Mouse (Mus musculus) kidney, embryonic 15.5 days (tissue): ENCODE data around the gene Hmces. TPM values are rescaled to one million over a fixed set of nuclear protein-coding genes. Genes with fewer than 3 reads are reported as not detected.

Experiments
- ATAC-seq: fragments of 200-750 bp; cut with Nextera tagmentation; replicated peaks from 2 replicates; pipeline ENCODE4 v1.8.0; 2017; ENCODE audit warnings: moderate TSS enrichment; ENCODE audit not compliant: low FRiP score
- H3K27ac ChIP-seq: fragments of 300-500 bp; sonication (generic); 2 replicates; pipeline ENCODE4 v1.5.1; 2015; ENCODE audit warnings: mild to moderate bottlenecking, inconsistent platforms
- H3K27me3 ChIP-seq: fragments of 300-500 bp; sonication (generic); 2 replicates; pipeline ENCODE4 v1.6.1; 2015; ENCODE audit warnings: inconsistent platforms
- H3K36me3 ChIP-seq: fragments of 300-500 bp; sonication (generic); 2 replicates; pipeline ENCODE4 v1.6.1; 2015; ENCODE audit warnings: inconsistent platforms
- H3K4me1 ChIP-seq: fragments of 300-500 bp; sonication (generic); 2 replicates; pipeline ENCODE4 v1.6.1; 2015; ENCODE audit warnings: inconsistent platforms
- H3K4me2 ChIP-seq: fragments of 300-500 bp; sonication (generic); 2 replicates; pipeline ENCODE4 v1.6.1; 2015; ENCODE audit warnings: moderate library complexity, mild to moderate bottlenecking, inconsistent platforms
- H3K4me3 ChIP-seq: fragments of 300-500 bp; sonication (generic); replicated peaks from 2 replicates; pipeline ENCODE4 v1.5.1; 2015; ENCODE audit warnings: mild to moderate bottlenecking, inconsistent platforms
- H3K9ac ChIP-seq: fragments of 300-500 bp; sonication (generic); 2 replicates; pipeline ENCODE4 v1.6.1; 2015; ENCODE audit warnings: mild to moderate bottlenecking, inconsistent platforms
- H3K9me3 ChIP-seq: fragments of 300-500 bp; sonication (generic); replicated peaks from 2 replicates; pipeline ENCODE4 v1.6.1; 2016; ENCODE audit warnings: inconsistent platforms
- WGBS: fragments of 180-500 bp; shearing (Covaris S2); methylation state at CpG from one replicate; pipeline ENCODE4 v1.1.7; 2015; ENCODE audit warnings: mixed read lengths; 5-methylcytosine and 5-hydroxymethylcytosine counted together
- polyA plus RNA-seq: library from polyadenylated mRNA; unstranded; fragments of >200 nt; fragmentation: Nextera tagmentation; extraction: Ambion mirVana; gene quantifications from 2 replicates; pipeline ENCODE4 v1.2.1, GENCODE M21; 2015

The Hmces gene
- 58.5 and 59.5 TPM in 2 replicates for polyA plus RNA-seq

DNA sequence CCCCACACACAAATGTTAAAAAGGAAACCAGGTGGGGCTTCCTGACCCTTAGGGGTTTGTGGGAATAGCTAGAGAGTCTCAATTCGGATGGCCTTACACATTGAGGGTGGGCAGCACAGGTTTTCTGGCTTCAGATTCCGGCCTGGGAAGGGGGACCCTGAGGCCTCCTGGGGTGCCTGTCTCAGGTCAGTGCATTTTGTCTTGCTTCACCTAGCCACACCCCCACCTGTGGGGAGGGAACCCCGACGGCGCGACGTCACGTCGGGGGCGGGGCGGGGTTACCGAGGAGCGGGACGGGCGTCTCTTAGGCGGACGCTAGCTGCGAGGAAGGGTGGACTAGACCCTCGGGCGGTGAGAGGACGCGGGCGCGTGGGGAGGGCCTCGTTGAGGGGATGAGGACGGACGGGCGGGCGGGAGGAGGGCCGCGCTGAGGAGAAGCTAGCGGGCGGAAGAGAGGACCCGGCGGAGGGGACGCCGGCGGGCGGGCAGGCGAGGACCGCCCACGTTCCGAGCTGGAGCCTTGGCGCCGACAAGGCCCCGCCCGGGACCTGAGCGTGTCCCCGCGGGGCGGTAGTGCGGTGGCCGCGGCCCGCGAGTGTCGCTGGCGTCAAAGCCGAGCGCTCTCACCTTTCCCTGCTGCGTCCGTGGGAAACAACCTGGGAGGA lies at the start of gene Hmces:
Gene Hmces (plus strand): TSS at position 275 of the 665 bp plus-strand sequence.
- Histone ChIP-seq H3K9me3 (no peaks in the 10 kb centered on the region), H3K4me1 (peaks cover 22% of the 10 kb centered on the region), H3K4me3 (peak within 1 kb of the TSS; percentile 88), H3K27ac (peak within 1 kb of the TSS; percentile 90), H3K27me3 (no peaks in the 10 kb centered on the region), H3K36me3 (peaks cover 74% of the 10 kb centered on the region), H3K4me2 (peak within 1 kb of the TSS; percentile 74), H3K9ac (peak within 1 kb of the TSS; percentile 78)
- WGBS = under 1% methylated on average over 56 of the region's 62 CpGs
- ATAC-seq = peak; percentile 92

DNA sequence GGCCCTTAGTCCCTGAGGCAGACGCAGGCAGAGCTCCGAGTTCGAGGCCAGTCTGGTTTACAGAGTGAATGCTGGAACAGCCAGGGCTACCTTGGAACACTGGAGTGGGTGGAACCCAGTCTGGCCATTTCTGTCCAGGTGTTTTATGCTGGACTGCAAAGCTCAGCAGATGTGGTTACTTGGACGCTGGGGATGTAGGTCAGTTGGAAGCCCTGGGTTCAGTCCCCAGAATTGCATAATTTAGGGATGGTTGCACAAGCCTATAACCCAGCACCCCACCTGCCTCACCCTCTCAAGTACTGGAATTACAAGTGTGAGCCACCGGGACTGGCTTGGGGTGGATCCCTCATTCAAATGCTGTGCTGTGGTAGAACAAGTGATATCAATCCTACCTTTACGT lies 47.5 kb upstream of the Hmces start:
- no peaks in the 10 kb centered on the region for H3K27me3 ChIP-seq
- no peak overlapping the region for H3K9ac ChIP-seq
- WGBS = 87% methylated on average over 6 of the region's 6 CpGs
- H3K4me1 ChIP-seq = no peaks in the 10 kb centered on the region
- H3K4me2 ChIP-seq = no peak overlapping the region
- H3K27ac ChIP-seq = no peak overlapping the region
- no peak for ATAC-seq
- no peak overlapping the region for H3K4me3 ChIP-seq
- H3K36me3 ChIP-seq = no peaks in the 10 kb centered on the region
- H3K9me3 ChIP-seq = no peaks in the 10 kb centered on the region

DNA sequence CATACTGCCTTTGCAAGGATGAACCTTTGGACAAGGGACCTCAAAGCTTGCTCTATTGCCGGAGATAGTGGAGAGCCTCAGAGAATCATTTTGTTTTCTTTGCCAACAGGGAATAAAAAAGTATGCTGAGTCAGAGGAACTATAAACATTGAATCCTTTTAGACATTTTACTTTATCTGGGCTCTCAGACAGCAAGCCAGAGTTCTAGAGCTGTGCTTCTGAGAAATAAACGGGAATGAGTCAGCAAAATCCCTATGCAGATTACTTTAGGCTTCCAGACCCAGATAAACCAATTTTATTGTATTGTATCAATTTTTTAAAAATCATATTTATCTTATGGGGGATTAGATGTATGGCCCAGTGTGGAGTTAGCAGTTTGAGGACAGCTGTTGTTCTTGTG lies 46.5 kb upstream of the Hmces start:
- 74% methylated on average over 2 of the region's 2 CpGs for WGBS

DNA sequence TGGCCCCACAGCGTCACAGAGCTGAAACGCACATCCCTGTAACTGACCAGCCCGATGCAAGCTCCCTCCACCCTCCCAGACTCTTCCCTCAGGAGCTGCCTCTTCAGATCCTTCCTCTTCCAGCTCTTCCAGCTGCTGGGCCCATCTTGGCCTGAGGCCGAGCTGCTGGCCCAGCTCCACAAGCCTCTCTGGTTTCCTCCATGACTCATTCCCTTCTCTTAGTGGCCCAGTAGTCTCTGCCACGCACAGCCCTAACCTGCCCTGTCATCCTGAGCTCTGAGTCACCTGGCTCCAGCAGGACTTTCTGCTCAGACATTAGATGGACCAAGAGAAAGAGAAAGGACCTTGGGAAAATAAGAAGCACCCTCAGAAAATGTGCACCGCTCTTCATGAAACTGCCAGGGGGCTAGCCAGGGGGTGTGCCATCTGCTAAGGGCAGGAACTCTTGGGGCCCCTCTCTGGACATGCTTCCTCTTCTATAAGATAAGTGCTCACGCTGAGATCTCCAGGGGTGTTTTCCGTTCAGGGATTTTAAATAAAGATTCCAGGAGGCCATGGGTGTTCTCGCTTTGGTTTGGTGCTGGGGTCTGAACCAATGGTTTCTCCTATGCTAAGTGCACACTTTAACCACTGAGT lies 44.7 kb upstream of the Hmces start:
- H3K27ac ChIP-seq = no peak overlapping the region
- no peaks in the 10 kb centered on the region for H3K4me1 ChIP-seq
- WGBS = 69% methylated on average over 9 of the region's 9 CpGs
- no peaks in the 10 kb centered on the region for H3K27me3 ChIP-seq
- no peak overlapping the region for H3K9ac ChIP-seq
- ATAC-seq = peak; percentile 33; the same call in 1 of the 2 replicates
- H3K36me3 ChIP-seq = no peaks in the 10 kb centered on the region
- H3K4me3 ChIP-seq = no peak overlapping the region
- no peak overlapping the region for H3K4me2 ChIP-seq
- no peaks in the 10 kb centered on the region for H3K9me3 ChIP-seq

More for the DNA sequence above, 46.5 kb upstream of the Hmces start:
- Histone ChIP-seq H3K27ac (no peak overlapping the region), H3K4me3 (no peak overlapping the region), H3K36me3 (no peaks in the 10 kb centered on the region), H3K4me2 (no peak overlapping the region), H3K9me3 (no peaks in the 10 kb centered on the region), H3K27me3 (no peaks in the 10 kb centered on the region), H3K9ac (no peak overlapping the region), H3K4me1 (no peaks in the 10 kb centered on the region)
- no peak for ATAC-seq

DNA sequence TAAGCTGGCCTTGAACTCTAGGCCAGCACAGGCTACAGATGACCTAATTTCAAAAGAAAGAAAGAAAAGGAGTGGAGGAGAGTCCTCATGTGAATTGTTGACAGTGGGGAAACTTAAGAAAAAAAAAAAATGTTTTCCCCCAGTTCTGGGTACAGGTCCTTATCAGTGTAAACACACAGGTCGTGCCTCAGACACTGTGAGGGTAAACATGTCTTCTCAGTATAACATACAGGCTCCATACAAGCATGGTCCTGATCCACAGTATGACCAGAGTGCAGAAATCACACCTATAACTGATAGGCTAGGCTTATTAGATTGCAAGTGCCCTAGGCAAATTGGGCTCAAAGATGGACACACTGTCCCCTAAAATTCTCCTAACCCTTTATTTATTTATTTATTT lies 43.3 kb upstream of the Hmces start:
- 68% methylated on average over 1 of the region's 1 CpGs for WGBS
- no peaks in the 10 kb centered on the region for H3K4me1 ChIP-seq
- no peaks in the 10 kb centered on the region for H3K36me3 ChIP-seq
- H3K27me3 ChIP-seq = no peaks in the 10 kb centered on the region
- H3K27ac ChIP-seq = no peak overlapping the region
- no peak for ATAC-seq
- no peaks in the 10 kb centered on the region for H3K9me3 ChIP-seq
- no peak overlapping the region for H3K4me3 ChIP-seq
- no peak overlapping the region for H3K9ac ChIP-seq
- no peak overlapping the region for H3K4me2 ChIP-seq

DNA sequence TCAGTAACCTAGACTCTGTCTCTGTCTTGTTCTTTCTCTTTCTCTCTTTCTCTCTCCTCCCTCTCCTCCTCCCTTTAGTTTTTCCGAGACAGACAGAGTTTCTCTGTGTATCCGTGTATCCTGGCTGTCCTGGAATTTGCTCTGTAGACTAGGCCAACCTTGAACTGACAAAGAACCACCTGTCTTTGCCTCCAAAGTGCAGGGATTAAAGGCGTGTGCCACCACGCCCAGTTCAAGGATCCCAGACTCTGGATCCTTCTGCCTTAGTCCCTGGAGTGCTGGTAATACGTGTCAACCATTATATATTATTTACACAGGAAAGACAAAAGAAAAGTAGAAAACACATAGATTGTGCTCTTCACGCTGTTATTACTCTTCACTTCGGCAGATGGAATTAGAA lies 42.5 kb upstream of the Hmces start:
- H3K27me3 ChIP-seq = no peaks in the 10 kb centered on the region
- H3K36me3 ChIP-seq = no peaks in the 10 kb centered on the region
- no peak for ATAC-seq
- no peak overlapping the region for H3K27ac ChIP-seq
- peaks cover 7% of the 10 kb centered on the region; the same call in 1 of the 2 replicates for H3K4me1 ChIP-seq
- H3K4me2 ChIP-seq = no peak overlapping the region
- no peak overlapping the region for H3K9ac ChIP-seq
- WGBS = 87% methylated on average over 7 of the region's 7 CpGs
- no peak overlapping the region for H3K4me3 ChIP-seq
- no peaks in the 10 kb centered on the region for H3K9me3 ChIP-seq

DNA sequence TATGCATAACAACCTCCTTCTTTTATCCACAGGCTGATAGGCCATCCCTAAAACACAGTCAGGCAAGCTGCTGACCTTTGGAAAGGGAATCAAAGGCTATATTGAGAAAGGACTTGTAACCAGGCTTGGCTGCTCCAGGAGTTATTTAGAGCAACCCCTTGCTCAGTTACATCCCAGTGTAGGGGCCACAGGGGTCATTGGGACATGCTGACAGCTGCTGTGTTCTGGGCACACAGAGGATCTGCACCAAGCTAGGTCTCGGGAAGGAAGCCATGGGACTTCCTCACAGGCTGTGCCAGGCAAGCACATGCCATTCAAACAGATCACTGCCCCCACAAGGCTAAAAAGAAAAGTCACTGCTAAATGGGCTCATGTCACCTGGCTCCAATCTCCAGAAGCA lies 40.6 kb upstream of the Hmces start:
- Histone ChIP-seq H3K27me3 (no peaks in the 10 kb centered on the region), H3K27ac (no peak overlapping the region), H3K4me1 (peaks cover 10% of the 10 kb centered on the region; the same call in 1 of the 2 replicates), H3K9ac (no peak overlapping the region), H3K4me3 (no peak overlapping the region), H3K36me3 (no peaks in the 10 kb centered on the region), H3K4me2 (no peak overlapping the region), H3K9me3 (no peaks in the 10 kb centered on the region)
- WGBS = 41% methylated on average over 1 of the region's 1 CpGs
- ATAC-seq = no peak

DNA sequence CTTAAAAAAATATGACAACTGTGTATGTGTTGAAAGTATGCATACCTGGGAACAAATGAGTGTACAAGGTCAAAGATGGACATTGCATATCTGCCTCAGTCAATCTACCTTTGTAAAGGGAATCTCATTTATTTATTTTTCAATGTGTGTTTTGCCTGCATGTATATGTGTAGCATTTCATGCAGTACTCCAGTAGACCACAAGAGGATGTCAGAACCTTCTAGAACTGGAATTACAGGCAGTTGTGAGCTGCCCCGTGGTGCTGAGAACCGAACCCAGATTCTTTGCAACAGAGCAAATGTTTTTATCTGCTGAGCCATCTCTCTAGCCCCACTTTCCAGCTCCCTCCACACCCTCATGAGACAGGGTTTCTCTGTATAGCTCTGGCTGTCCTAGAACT lies 39.8 kb upstream of the Hmces start:
- no peaks in the 10 kb centered on the region for H3K36me3 ChIP-seq
- ATAC-seq = no peak
- WGBS = 87% methylated on average over 2 of the region's 2 CpGs

DNA sequence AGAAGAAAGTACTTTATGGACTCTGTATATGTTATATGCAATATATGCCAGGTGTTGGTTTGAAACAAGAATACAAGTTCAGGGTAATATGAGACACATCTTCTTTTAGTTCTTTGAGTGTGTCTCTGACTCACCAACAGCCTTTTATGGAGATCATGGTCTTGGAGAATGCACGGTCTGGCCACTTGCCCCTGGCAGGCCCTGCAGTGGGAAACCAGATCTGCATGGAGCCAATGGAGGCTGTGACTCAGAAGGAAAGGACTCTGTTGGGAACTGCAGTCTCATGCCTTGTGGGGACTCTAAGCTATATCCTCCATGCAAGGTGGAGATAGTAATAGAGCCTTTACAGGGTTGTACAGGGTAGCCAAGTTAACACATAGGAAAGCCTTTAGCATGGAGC lies 38.7 kb upstream of the Hmces start:
- no peak for ATAC-seq
- Histone ChIP-seq H3K27ac (no peak overlapping the region), H3K4me2 (no peak overlapping the region)

More for the DNA sequence above, 39.8 kb upstream of the Hmces start:
- H3K27ac ChIP-seq = no peak overlapping the region
- H3K27me3 ChIP-seq = no peaks in the 10 kb centered on the region
- H3K9ac ChIP-seq = no peak overlapping the region
- H3K9me3 ChIP-seq = no peaks in the 10 kb centered on the region
- H3K4me3 ChIP-seq = no peak overlapping the region
- H3K4me1 ChIP-seq = peaks cover 10% of the 10 kb centered on the region; the same call in 1 of the 2 replicates
- no peak overlapping the region for H3K4me2 ChIP-seq

DNA sequence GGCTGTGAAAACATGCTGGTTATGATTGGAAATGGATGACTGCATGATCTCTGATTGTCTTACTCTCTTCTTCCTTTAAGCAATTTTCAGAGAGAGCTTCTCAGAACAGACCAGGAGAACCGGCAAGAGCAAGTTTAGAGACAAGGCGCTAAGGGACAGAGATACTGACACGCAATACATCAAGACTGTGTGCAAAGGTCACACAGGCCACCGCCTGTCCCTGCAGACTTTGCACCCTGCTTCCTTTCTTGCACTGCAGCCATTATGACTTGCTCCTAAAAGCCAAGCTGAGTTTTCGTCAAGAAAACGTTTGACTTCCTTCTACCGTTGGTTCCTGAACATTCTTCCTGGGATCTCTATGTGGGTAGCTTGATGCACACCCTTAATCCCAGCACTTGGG lies 38.2 kb upstream of the Hmces start:
- no peaks in the 10 kb centered on the region for H3K36me3 ChIP-seq
- H3K4me1 ChIP-seq = peaks cover 10% of the 10 kb centered on the region; the same call in 1 of the 2 replicates
- 77% methylated on average over 7 of the region's 7 CpGs for WGBS
- H3K9me3 ChIP-seq = no peaks in the 10 kb centered on the region
- no peak overlapping the region for H3K9ac ChIP-seq
- H3K4me3 ChIP-seq = no peak overlapping the region
- H3K27ac ChIP-seq = no peak overlapping the region
- ATAC-seq = no peak
- no peaks in the 10 kb centered on the region for H3K27me3 ChIP-seq
- H3K4me2 ChIP-seq = no peak overlapping the region

More for the DNA sequence above, 38.7 kb upstream of the Hmces start:
- Histone ChIP-seq H3K27me3 (no peaks in the 10 kb centered on the region), H3K4me3 (no peak overlapping the region), H3K9ac (no peak overlapping the region), H3K9me3 (no peaks in the 10 kb centered on the region), H3K36me3 (no peaks in the 10 kb centered on the region), H3K4me1 (peaks cover 10% of the 10 kb centered on the region; the same call in 1 of the 2 replicates)
- WGBS = 65% methylated on average over 1 of the region's 1 CpGs

DNA sequence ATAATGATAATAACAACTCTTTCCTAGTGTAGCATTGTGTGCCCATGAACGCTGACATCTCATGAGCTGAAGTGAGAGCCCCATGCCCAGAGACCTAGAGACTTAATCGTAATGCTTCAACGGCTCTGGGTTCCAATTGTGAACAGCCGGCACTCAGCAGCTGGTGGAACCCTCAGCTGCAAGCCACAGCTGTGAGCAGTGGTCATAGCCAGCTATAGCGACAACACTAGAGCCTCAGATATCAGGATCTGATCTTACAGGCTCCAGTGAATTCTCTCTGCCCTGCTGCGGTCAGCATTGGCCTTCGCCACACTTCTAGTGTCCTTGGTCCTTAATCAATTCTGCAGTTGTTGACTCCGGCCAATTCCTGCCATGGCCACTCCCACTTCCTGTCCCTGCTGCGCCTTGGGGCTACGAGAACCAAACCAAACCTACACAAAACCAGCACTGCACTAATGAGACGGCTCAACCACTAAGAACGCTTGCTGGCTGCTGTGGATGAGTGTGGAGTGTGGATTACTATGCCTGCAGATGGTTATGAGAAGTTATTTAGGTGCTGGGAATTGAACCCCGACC lies 37.6 kb upstream of the Hmces start:
- no peak for ATAC-seq
- Histone ChIP-seq H3K36me3 (no peaks in the 10 kb centered on the region), H3K9ac (no peak overlapping the region), H3K4me1 (peaks cover 10% of the 10 kb centered on the region; the same call in 1 of the 2 replicates), H3K9me3 (no peaks in the 10 kb centered on the region), H3K27me3 (no peaks in the 10 kb centered on the region), H3K4me3 (no peak overlapping the region), H3K4me2 (peak overlapping the region; percentile 8), H3K27ac (no peak overlapping the region)
- WGBS = 65% methylated on average over 13 of the region's 13 CpGs

DNA sequence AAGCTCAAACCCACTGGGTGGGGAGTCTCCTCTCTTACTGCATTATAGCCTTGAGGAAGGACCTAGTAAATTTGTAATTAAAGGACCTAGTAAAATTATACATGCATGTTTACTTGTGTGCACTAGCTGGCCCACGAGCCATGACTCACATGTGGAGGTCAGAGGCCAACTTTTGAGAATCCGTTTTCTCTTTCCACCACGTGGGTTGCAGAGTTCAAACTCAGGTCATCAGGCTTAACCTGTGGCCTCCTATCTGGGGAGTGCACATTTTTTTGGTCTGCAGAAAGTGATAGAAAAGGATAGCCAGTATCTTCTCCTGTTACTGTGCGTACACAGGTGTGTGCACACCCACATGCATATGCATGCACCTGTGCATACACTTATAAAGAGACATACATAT lies 34.7 kb upstream of the Hmces start:
- Histone ChIP-seq H3K4me1 (peaks cover 10% of the 10 kb centered on the region; the same call in 1 of the 2 replicates), H3K9ac (no peak overlapping the region), H3K9me3 (no peaks in the 10 kb centered on the region), H3K27ac (no peak overlapping the region), H3K36me3 (no peaks in the 10 kb centered on the region), H3K4me2 (no peak overlapping the region), H3K27me3 (no peaks in the 10 kb centered on the region), H3K4me3 (no peak overlapping the region)
- WGBS = 20% methylated on average over 4 of the region's 4 CpGs
- no peak for ATAC-seq
